Comparison of ENCODE assay signal across 21 mouse cellular contexts in the genomic region with DNA sequence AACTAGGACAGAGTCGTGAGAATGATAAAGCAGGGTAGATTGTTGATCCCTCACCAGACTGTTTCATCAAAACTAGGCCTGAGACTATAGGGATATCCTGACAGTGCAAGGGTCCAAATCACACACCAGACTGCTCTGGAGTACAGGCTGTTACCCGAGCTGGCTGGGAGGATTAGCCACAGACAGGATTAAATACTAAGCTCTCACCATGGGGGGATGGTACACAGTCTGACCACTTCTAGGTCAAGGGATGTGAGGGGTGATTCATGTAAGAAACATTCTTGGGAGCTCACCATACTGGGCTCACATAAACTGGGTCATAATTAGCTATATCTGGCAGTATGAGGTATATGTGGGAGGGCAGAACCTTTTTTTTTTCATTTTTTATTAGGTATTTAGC. TPM values are rescaled to one million over a fixed set of nuclear protein-coding genes. Genes with fewer than 3 reads are reported as not detected.
"Had no signal": no experiment of that assay in that cellular context is flagged by ENCODE, and none has a peak within 500 bp of the region (broad histone marks: within the 10 kb centered on the region; RNA-seq: fewer than 3 reads in every experiment).

No protein-coding gene starts in this region.

- DNase-seq: gastrocnemius, postnatal 10 days; gastrocnemius, postnatal 25 days; heart, adult 2 months; heart, postnatal 10 days; heart, postnatal 4 days; kidney, adult 18-20 months; kidney, adult 8-10 months; kidney, postnatal 10 days; kidney, postnatal 25 days; kidney, postnatal 4 days; liver had no signal

RNA-seq across cellular contexts. Expression of gene Btg1-ps2, which starts 9.1 kb away (rescaled TPM):
- total RNA-seq: gastrocnemius, adult 18-20 months; gastrocnemius, postnatal 10 days; gastrocnemius, postnatal 25 days; gastrocnemius, postnatal 4 days; granulocyte monocyte progenitor cell, adult 5-6 weeks; heart, adult 2 months; heart, postnatal 10 days; heart, postnatal 25 days; heart, postnatal 4 days; layer of hippocampus, adult 2 months; layer of hippocampus, postnatal 10 days; layer of hippocampus, postnatal 25 days; left cerebral cortex, adult 2 months; left cerebral cortex, postnatal 14 days; left cerebral cortex, postnatal 36 days had no signal

RNA-seq across cellular contexts. Expression of gene Btg1-ps1, which starts 15.2 kb away (rescaled TPM):
- total RNA-seq: gastrocnemius, adult 18-20 months; gastrocnemius, postnatal 10 days; gastrocnemius, postnatal 25 days; gastrocnemius, postnatal 4 days; granulocyte monocyte progenitor cell, adult 5-6 weeks; heart, adult 2 months; heart, postnatal 10 days; heart, postnatal 25 days; heart, postnatal 4 days; layer of hippocampus, adult 2 months; layer of hippocampus, postnatal 10 days; layer of hippocampus, postnatal 25 days; left cerebral cortex, adult 2 months; left cerebral cortex, postnatal 14 days; left cerebral cortex, postnatal 36 days had no signal

RNA-seq across cellular contexts. Expression of gene Rhox10, which starts 32.4 kb away (rescaled TPM):
- total RNA-seq: gastrocnemius, adult 18-20 months; gastrocnemius, postnatal 10 days; gastrocnemius, postnatal 25 days; gastrocnemius, postnatal 4 days; granulocyte monocyte progenitor cell, adult 5-6 weeks; heart, adult 2 months; heart, postnatal 10 days; heart, postnatal 25 days; heart, postnatal 4 days; layer of hippocampus, adult 2 months; layer of hippocampus, postnatal 10 days; layer of hippocampus, postnatal 25 days; left cerebral cortex, adult 2 months; left cerebral cortex, postnatal 14 days; left cerebral cortex, postnatal 36 days had no signal

RNA-seq across cellular contexts. Expression of gene Rhox11, which starts 51.1 kb away (rescaled TPM):
- total RNA-seq: gastrocnemius, adult 18-20 months; gastrocnemius, postnatal 10 days; gastrocnemius, postnatal 25 days; gastrocnemius, postnatal 4 days; granulocyte monocyte progenitor cell, adult 5-6 weeks; heart, adult 2 months; heart, postnatal 10 days; heart, postnatal 25 days; heart, postnatal 4 days; layer of hippocampus, adult 2 months; layer of hippocampus, postnatal 10 days; layer of hippocampus, postnatal 25 days; left cerebral cortex, adult 2 months; left cerebral cortex, postnatal 14 days; left cerebral cortex, postnatal 36 days had no signal
